In genomic region chr9:121128934-121129333, GRCm38 (mm10) we compare ENCODE assay signal across 33 mouse cellular contexts.
"Had no signal": no experiment of that assay in that cellular context is flagged by ENCODE, and none has a peak within 500 bp of the region (broad histone marks: within the 10 kb centered on the region; RNA-seq: fewer than 3 reads in every experiment).

No protein-coding gene starts in this region.

- H3K27ac ChIP-seq: limb, embryonic 10.5 days; limb, embryonic 12.5 days; limb, embryonic 13.5 days; limb, embryonic 15.5 days; liver, embryonic 12.5 days; liver, embryonic 13.5 days; liver, embryonic 14.5 days; liver, embryonic 15.5 days; lung, embryonic 15.5 days; macrophage; midbrain, embryonic 10.5 days; midbrain, embryonic 12.5 days; midbrain, embryonic 13.5 days; midbrain, embryonic 15.5 days; neural tube, embryonic 12.5 days; neural tube, embryonic 13.5 days had no signal

- H3K36me3 ChIP-seq: limb, embryonic 10.5 days; limb, embryonic 13.5 days; limb, embryonic 15.5 days; liver, embryonic 12.5 days; liver, embryonic 13.5 days; liver, embryonic 15.5 days; lung, embryonic 15.5 days; midbrain, embryonic 10.5 days; midbrain, embryonic 12.5 days; midbrain, embryonic 13.5 days; midbrain, embryonic 15.5 days; neural tube, embryonic 12.5 days; neural tube, embryonic 13.5 days had no signal

- ATAC-seq: liver, embryonic 12.5 days; liver, postnatal 0 days; lung, postnatal 0 days; midbrain, embryonic 13.5 days; midbrain, embryonic 15.5 days; midbrain, embryonic 16.5 days had no signal

- H3K9ac ChIP-seq: limb, embryonic 12.5 days; limb, embryonic 13.5 days; limb, embryonic 15.5 days; liver, embryonic 12.5 days; liver, embryonic 13.5 days; liver, embryonic 14.5 days; liver, embryonic 15.5 days; liver, postnatal 0 days; lung, embryonic 14.5 days; lung, embryonic 15.5 days; midbrain, embryonic 12.5 days; midbrain, embryonic 13.5 days; midbrain, embryonic 15.5 days; neural tube, embryonic 12.5 days; neural tube, embryonic 13.5 days had no signal

- H3K9me3 ChIP-seq: limb, embryonic 10.5 days; limb, embryonic 15.5 days; liver, embryonic 13.5 days; liver, embryonic 15.5 days; lung, embryonic 15.5 days; midbrain, embryonic 10.5 days; midbrain, embryonic 12.5 days; midbrain, embryonic 13.5 days; midbrain, embryonic 15.5 days; neural tube, embryonic 12.5 days had no signal

- H3K27me3 ChIP-seq: limb, embryonic 12.5 days; limb, embryonic 13.5 days; limb, embryonic 15.5 days; liver, embryonic 12.5 days; liver, embryonic 13.5 days; liver, embryonic 15.5 days; lung, embryonic 15.5 days; midbrain, embryonic 12.5 days; midbrain, embryonic 15.5 days; neural tube, embryonic 12.5 days; neural tube, embryonic 13.5 days had no signal

- H3K4me2 ChIP-seq: limb, embryonic 12.5 days; limb, embryonic 13.5 days; limb, embryonic 15.5 days; liver, embryonic 11.5 days; liver, embryonic 12.5 days; liver, embryonic 13.5 days; liver, embryonic 15.5 days; lung, embryonic 14.5 days; lung, embryonic 15.5 days; midbrain, embryonic 11.5 days; midbrain, embryonic 12.5 days; midbrain, embryonic 13.5 days; midbrain, embryonic 15.5 days; neural tube, embryonic 12.5 days; neural tube, embryonic 13.5 days had no signal

- DNase-seq: left cerebral cortex, postnatal 4 days; liver; liver, embryonic 13.5 days; liver, postnatal 0 days; lung, adult 18-20 months; lung, adult 2 months; lung, embryonic 14.5 days; lung, postnatal 10 days; lung, postnatal 14 days; lung, postnatal 36 days; lung, postnatal 4 days; midbrain, embryonic 14.5 days had no signal

- H3K4me3 ChIP-seq: limb, embryonic 10.5 days; limb, embryonic 12.5 days; limb, embryonic 13.5 days; limb, embryonic 15.5 days; liver, embryonic 12.5 days; liver, embryonic 13.5 days; liver, embryonic 15.5 days; lung, embryonic 15.5 days; megakaryocyte, embryonic 14.5 days; midbrain, embryonic 10.5 days; midbrain, embryonic 12.5 days; midbrain, embryonic 13.5 days; midbrain, embryonic 15.5 days; myocyte; neural tube, embryonic 12.5 days; neural tube, embryonic 13.5 days had no signal

- H3K4me1 ChIP-seq: limb, embryonic 12.5 days; limb, embryonic 13.5 days; limb, embryonic 15.5 days; liver, embryonic 12.5 days; liver, embryonic 13.5 days; liver, embryonic 15.5 days; lung, embryonic 15.5 days; midbrain, embryonic 12.5 days; neural tube, embryonic 12.5 days; neural tube, embryonic 13.5 days had no signal
